Mouse (Mus musculus): ENCODE measurements around the gene Umad1. TPM values are rescaled to one million over a fixed set of nuclear protein-coding genes. Genes with fewer than 3 reads are reported as not detected.
"Not testable (repeated sequence)": the region's sequence is repeated elsewhere in the genome, so short reads cannot be mapped to it uniquely, and the experiment has no call there.

Umad1 gene
- polyA plus RNA-seq, 1 experiment from 2014 or later, result 15.6 TPM

- H3K4me1 ChIP-seq, result no peaks in the 10 kb centered on the region
- 88% methylated on average over 3 of the region's 3 CpGs for WGBS
- no peaks in the 10 kb centered on the region for H3K27me3 ChIP-seq (ENCODE audit: poor library complexity, severe bottlenecking)
- H3K36me3 ChIP-seq (replicated peaks), result no peaks in the 10 kb centered on the region
- no peak overlapping the region for H3K4me3 ChIP-seq
- no peak for DNase-seq (ENCODE audit: extremely low spot score, low spot score)
- no peak overlapping the region for H3K27ac ChIP-seq
- H3K9me3 ChIP-seq, result no peaks in the 10 kb centered on the region
These were observed 26.4 kb downstream of the Umad1 start for GRCm38 (mm10) chr6:8285401-8285960.

DNA sequence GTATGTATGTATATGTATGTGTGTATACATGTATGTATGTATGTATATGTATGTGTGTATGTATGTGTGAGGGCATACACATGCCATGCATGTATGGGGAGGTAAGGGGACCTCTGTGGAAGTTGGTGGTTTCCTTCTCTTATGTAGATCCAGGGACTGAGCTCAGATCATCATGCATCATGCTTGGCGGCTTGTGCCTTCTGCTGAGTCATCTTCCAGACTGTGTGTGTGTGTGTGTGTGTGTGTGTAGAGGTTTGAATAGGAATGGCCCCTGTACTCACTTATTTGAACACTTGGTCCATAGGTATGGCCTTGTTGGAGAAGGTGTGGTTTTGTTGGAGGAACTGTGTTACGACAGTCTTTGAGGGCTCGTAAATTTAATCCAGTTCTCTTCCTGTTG lies 27.1 kb downstream of the Umad1 start:
- no peak overlapping the region for H3K27ac ChIP-seq
- no peak for DNase-seq (ENCODE audit: extremely low spot score, low spot score)

DNA sequence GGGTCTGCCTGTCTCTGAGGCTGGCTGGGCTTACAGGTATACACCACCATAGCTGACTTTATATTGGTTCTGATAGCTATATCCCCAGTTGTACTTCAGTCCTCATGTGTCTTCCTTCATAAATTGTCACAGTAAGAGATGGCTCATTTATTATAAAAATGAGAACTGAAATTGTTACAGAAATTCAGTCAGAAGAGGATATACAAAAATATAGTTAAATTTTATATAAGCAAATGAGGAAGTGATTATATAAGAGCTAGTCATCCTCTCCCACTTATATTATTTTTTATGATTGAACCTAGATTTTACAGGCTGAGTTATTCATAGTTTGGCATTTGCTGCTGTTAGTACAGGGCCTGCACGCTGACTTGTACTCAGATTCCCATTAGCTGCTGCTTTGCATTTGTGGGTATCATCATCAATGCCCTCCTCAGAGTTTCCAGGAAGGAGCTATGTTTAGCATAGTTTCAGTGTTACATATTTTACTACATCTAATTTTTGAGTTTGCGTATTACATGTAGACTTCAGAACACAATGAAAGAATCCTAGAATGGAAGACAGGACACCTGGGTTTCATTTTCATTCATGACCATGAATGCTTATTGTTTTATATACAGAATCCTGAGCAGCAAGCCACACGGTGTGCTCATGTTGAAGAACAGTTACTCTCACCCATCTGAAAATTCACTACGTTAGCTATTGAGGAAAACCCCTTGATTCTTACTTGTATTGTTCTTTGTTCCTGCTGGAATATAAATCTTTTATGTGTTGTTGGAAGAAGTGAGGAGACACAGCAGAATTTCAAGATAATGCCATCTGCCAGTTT lies 29.9 kb downstream of the Umad1 start:
- Histone ChIP-seq H3K27me3 (ENCODE audit: poor library complexity, severe bottlenecking) (no peaks in the 10 kb centered on the region), H3K4me3 (no peak overlapping the region), H3K9me3 (no peaks in the 10 kb centered on the region), H3K4me1 (peaks cover 2% of the 10 kb centered on the region), H3K36me3 (replicated peaks) (no peaks in the 10 kb centered on the region), H3K27ac (no peak overlapping the region)
- DNase-seq (ENCODE audit: extremely low spot score, low spot score), result no peak
- WGBS, result 91% methylated on average over 4 of the region's 4 CpGs

More for the DNA sequence above, 27.1 kb downstream of the Umad1 start:
- no peaks in the 10 kb centered on the region for H3K9me3 ChIP-seq
- H3K27me3 ChIP-seq (ENCODE audit: poor library complexity, severe bottlenecking), result no peaks in the 10 kb centered on the region
- H3K36me3 ChIP-seq (replicated peaks), result no peaks in the 10 kb centered on the region
- H3K4me1 ChIP-seq, result no peaks in the 10 kb centered on the region
- WGBS, result 92% methylated on average over 3 of the region's 3 CpGs
- no peak overlapping the region for H3K4me3 ChIP-seq

DNA sequence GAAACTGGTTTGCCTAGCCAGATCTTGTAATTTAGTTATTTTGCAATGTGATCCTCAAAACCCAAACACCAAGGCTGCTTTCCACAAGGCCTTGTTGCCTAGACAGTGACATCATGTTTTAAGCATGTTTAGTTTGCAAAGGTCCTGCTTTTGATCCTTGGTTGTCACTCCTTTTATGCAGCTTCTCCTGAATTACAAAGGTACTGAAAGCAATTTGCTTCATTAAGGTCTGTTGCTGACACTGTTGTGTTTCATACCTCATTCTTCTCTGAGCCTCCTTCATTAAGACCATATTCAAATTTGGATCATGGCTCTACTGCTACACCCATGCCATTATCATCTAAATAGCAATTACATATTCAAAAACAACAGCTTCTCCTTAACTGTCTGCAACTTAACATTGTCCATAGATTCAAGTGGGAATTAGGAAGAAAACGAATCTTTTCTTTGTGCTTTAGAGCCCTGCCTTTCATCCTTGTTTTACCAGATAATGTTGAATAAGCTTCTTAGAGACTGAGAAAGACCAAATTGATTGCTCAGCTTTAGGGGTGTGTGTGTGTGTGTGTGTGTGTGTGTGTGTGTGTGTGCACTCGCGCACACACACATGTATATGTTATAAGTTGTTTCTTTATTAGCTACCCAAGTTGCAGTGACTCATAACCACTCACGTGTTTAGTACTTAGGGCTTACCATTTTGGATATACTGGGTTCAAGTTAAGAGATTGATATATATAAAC lies 35.1 kb downstream of the Umad1 start:
- H3K36me3 ChIP-seq (replicated peaks), result no peaks in the 10 kb centered on the region
- 71% methylated on average over 4 of the region's 4 CpGs for WGBS
- H3K4me1 ChIP-seq, result peaks cover 9% of the 10 kb centered on the region
- H3K27ac ChIP-seq, result no peak overlapping the region
- H3K4me3 ChIP-seq, result no peak overlapping the region
- H3K9me3 ChIP-seq, result no peaks in the 10 kb centered on the region
- DNase-seq (ENCODE audit: extremely low spot score, low spot score), result no peak
- no peaks in the 10 kb centered on the region; the same call in 1 of the 2 replicates for H3K27me3 ChIP-seq (ENCODE audit: poor library complexity, severe bottlenecking)

DNA sequence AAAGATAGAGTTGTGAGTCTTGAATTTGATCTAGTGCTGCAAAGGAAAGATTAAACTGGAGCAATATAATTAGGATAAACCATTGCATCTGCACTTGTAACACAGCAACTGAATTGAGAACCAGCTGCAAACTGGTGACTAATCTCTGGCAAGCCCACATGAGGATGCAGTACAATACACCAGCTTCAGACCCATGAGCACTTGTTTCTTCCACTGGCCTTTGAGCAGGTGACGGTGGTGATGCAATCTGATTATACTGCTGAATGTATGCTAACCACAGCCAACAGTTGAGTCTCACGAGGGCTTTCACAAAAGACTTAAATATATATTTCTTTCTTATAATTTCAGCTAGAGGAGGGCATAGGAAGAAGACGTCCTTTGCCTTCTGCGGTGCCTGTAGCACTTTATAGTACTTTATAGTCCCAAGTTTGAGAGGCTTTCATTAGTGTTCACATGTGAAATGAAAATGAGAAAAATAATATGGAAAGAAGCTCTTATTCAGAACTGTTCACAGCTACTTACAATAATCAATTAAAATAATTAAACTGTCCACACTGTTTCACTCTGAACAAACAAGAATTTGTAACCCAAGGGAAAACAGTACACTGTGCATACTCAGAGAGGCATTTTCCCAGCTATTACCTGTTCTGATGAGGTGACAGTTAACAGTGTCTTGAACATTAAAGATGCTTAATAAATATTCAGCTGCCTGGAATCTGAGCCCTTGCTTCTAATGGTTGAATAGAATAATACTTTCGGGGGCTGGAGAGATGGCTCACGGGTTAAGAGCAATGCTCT lies 40.2 kb downstream of the Umad1 start:
- Histone ChIP-seq H3K4me3 (no peak overlapping the region), H3K27me3 (ENCODE audit: poor library complexity, severe bottlenecking) (no peaks in the 10 kb centered on the region; the same call in 1 of the 2 replicates), H3K9me3 (no peaks in the 10 kb centered on the region), H3K36me3 (replicated peaks) (no peaks in the 10 kb centered on the region), H3K4me1 (peaks cover 3% of the 10 kb centered on the region), H3K27ac (no peak overlapping the region)
- no peak for DNase-seq (ENCODE audit: extremely low spot score, low spot score)
- WGBS, result 89% methylated on average over 6 of the region's 6 CpGs

DNA sequence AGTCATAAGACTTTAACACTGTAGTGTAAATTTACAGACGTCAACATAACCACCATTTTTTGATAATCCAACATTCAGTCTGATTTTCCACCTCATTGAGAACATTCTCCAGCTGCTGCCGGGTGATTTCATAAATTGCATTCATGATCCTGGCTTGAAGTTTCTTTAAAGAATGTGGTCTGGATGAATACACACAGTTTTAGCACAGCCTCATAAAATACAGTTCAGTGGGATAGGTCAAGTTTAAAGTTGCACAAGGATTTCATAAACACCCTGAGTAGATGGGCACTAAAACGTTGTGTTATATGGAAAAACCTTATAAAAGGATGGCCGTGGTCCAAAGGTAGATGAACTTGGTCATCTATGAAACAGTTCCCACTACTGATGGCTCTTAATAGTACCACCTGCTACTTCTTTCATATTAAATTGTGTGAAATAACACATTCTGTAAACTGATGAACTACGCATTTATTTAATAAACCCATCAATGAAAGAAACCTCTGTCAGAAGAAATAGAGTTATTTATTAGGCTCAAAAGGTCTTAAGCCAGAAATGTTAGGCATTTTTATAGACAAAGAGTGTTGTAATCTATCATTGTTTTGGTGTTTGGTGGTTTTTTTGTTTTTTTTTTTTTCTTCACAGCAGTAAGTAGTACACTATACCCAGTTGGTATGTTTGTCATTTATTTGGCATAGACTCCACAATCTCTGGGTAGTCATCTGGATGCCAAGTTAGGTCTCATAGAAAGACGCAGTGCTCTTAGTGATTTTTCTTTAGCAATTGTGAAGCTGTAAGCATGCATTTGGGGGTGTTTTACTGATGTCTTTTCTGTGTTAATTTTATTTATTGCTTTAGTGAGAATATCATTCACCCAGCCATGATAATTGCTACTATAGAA lies 49.0 kb downstream of the Umad1 start:
- WGBS, result 88% methylated on average over 6 of the region's 6 CpGs
- Histone ChIP-seq H3K27ac (no peak overlapping the region), H3K36me3 (replicated peaks) (no peaks in the 10 kb centered on the region), H3K4me3 (no peak overlapping the region), H3K27me3 (ENCODE audit: poor library complexity, severe bottlenecking) (no peaks in the 10 kb centered on the region), H3K4me1 (no peaks in the 10 kb centered on the region), H3K9me3 (no peaks in the 10 kb centered on the region)
- no peak for DNase-seq (ENCODE audit: extremely low spot score, low spot score)

- Histone ChIP-seq H3K27me3 (ENCODE audit: poor library complexity, severe bottlenecking) (no peaks in the 10 kb centered on the region), H3K27ac (no peak overlapping the region), H3K4me3 (no peak overlapping the region), H3K36me3 (replicated peaks) (no peaks in the 10 kb centered on the region), H3K4me1 (no peaks in the 10 kb centered on the region), H3K9me3 (no peaks in the 10 kb centered on the region)
- DNase-seq (ENCODE audit: extremely low spot score, low spot score), result no peak
- 92% methylated on average over 2 of the region's 2 CpGs for WGBS
These were observed 53.5 kb downstream of the Umad1 start for GRCm38 (mm10) chr6:8312554-8312953.

DNA sequence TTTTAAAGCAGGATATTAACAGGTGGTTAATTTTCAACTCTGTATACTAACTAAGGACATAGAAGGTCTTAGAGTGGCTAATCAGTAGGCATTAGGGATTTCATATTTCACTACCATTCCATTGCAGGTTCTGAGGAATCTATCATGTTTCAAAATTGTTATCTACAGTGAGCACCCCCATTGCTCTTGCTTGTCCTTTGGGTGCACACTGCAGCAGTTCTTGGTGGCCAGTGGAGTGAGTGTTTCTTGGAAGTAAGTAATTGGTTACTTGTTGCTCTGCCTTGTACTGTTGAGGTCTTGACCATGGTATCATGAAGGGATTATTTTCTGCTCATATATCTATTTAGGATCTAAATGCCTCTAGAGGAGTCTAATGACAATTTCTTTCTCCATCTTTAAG lies 57.1 kb downstream of the Umad1 start:
- Histone ChIP-seq H3K27ac (no peak overlapping the region), H3K9me3 (no peaks in the 10 kb centered on the region; the same call in 1 of the 2 replicates), H3K4me3 (no peak overlapping the region), H3K4me1 (no peaks in the 10 kb centered on the region), H3K27me3 (ENCODE audit: poor library complexity, severe bottlenecking) (no peaks in the 10 kb centered on the region), H3K36me3 (replicated peaks) (no peaks in the 10 kb centered on the region)
- no peak for DNase-seq (ENCODE audit: extremely low spot score, low spot score)

DNA sequence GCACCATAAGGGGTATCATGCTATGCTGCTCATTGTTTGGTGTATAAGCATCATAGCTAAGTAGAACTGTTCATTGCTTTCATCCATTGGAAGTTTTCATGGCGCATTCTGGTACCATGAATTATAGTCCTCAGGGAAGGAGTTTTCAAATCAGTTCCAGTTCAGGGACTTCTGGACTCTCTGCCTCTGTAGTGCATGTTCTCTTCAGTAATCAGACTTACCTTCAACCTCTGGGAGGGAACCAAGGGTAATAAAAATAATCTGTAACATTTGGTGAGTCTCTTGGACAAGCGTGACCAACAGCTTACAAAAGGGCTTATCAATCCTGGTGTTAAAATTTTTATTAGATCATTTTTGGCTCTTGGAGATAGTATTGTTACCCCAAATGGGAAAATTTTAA lies 60.5 kb downstream of the Umad1 start:
- 99% methylated on average over 2 of the region's 2 CpGs for WGBS
- Histone ChIP-seq H3K27ac (no peak overlapping the region), H3K27me3 (ENCODE audit: poor library complexity, severe bottlenecking) (no peaks in the 10 kb centered on the region), H3K4me3 (no peak overlapping the region), H3K4me1 (no peaks in the 10 kb centered on the region), H3K9me3 (no peaks in the 10 kb centered on the region; the same call in 1 of the 2 replicates), H3K36me3 (replicated peaks) (no peaks in the 10 kb centered on the region)
- DNase-seq (ENCODE audit: extremely low spot score, low spot score), result no peak

GRCm38 (mm10) chr6:8331496-8331895 lies 72.4 kb downstream of the Umad1 start:
- H3K27ac ChIP-seq; H3K27me3 ChIP-seq (ENCODE audit: poor library complexity, severe bottlenecking); H3K4me3 ChIP-seq; H3K36me3 ChIP-seq (replicated peaks); H3K4me1 ChIP-seq; DNase-seq (ENCODE audit: extremely low spot score, low spot score): not testable (repeated sequence)
- 96% methylated on average over 3 of the region's 3 CpGs for WGBS
- H3K9me3 ChIP-seq, result peaks cover 10% of the 10 kb centered on the region; the same call in 1 of the 2 replicates

DNA sequence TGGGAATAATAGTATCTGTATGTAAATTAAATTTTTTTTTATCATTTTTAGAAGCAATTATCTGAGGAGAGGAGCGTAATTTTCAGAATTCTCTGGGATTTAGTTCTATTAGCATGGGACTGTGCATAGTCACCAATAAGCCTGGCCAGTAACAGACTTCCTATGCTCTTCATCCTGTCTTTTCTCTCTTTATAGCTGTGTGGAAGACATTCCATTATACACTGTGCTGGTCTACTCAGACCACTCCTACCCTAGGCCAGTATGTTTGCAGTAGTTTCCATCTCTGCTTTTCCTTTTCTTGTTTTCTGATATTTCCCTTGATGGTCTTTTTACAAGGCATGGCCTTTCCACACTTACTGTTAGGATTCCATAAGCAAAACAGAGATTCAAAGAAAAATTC lies 74.3 kb downstream of the Umad1 start:
- WGBS, result 97% methylated on average over 1 of the region's 1 CpGs

More for the DNA sequence above, 74.3 kb downstream of the Umad1 start:
- no peaks in the 10 kb centered on the region for H3K4me1 ChIP-seq
- peaks cover 10% of the 10 kb centered on the region; the same call in 1 of the 2 replicates for H3K9me3 ChIP-seq
- no peaks in the 10 kb centered on the region for H3K36me3 ChIP-seq (replicated peaks)
- no peaks in the 10 kb centered on the region for H3K27me3 ChIP-seq (ENCODE audit: poor library complexity, severe bottlenecking)
- no peak for DNase-seq (ENCODE audit: extremely low spot score, low spot score)
- no peak overlapping the region for H3K27ac ChIP-seq
- no peak overlapping the region for H3K4me3 ChIP-seq

Measured in forebrain, embryonic 10.5 days (tissue).